Mouse (Mus musculus): ENCODE measurements at regions not wholly inside any gene's neighbourhood (a gene's known extent, or its start where the extent isn't known, plus 50 kb on each side); places are given as distances from the start of the nearest gene placed in this dataset.

GRCm38 (mm10) chr9:24943830-24944229 is 145.4 kb upstream of the Gm10181 start:
- DNase-seq: peak; percentile 1

- DNase-seq: no peak
Measured at GRCm38 (mm10) chr9:24952516-24952915, 136.7 kb upstream of the Gm10181 start.

GRCm38 (mm10) chr9:24955641-24956040 is 133.6 kb upstream of the Gm10181 start:
- DNase-seq: no peak

- no peak for DNase-seq
Measured at GRCm38 (mm10) chr9:24956566-24956965, 132.7 kb upstream of the Gm10181 start.

GRCm38 (mm10) chr9:24963290-24963689 is 125.9 kb upstream of the Gm10181 start:
- DNase-seq: no peak

GRCm38 (mm10) chr9:24967571-24967970 is 121.7 kb upstream of the Gm10181 start:
- DNase-seq: no peak

- DNase-seq: peak; percentile 41
Measured at GRCm38 (mm10) chr9:24974021-24974741, 115.0 kb upstream of the Gm10181 start.

GRCm38 (mm10) chr9:24982796-24983195 is 106.4 kb upstream of the Gm10181 start:
- no peak for DNase-seq

GRCm38 (mm10) chr9:24994491-24994890 is 94.7 kb upstream of the Gm10181 start:
- DNase-seq: no peak

- no peak for DNase-seq
Measured at GRCm38 (mm10) chr9:25021095-25021691, 68.0 kb upstream of the Gm10181 start.

GRCm38 (mm10) chr9:25022439-25022838 is 66.8 kb upstream of the Gm10181 start:
- no peak for DNase-seq

GRCm38 (mm10) chr9:25024486-25024885 is 64.7 kb upstream of the Gm10181 start:
- DNase-seq: no peak

- peak; percentile 72 for DNase-seq
Measured at GRCm38 (mm10) chr9:25027581-25027980, 61.6 kb upstream of the Gm10181 start.

GRCm38 (mm10) chr9:25028305-25028704 is 60.9 kb upstream of the Gm10181 start:
- no peak for DNase-seq

- DNase-seq: no peak
Measured at GRCm38 (mm10) chr9:25031466-25031865, 57.8 kb upstream of the Gm10181 start.

Measured in lung, postnatal 14 days (tissue).